Mouse (Mus musculus) forebrain, embryonic 14.5 days (tissue): ENCODE measurements around the gene Guk1. TPM values are rescaled to one million over a fixed set of nuclear protein-coding genes. Genes with fewer than 3 reads are reported as not detected.

Experiments
- polyA plus RNA-seq: library from polyadenylated mRNA; unstranded; fragments of >200 nt; fragmentation: Nextera tagmentation; extraction: Ambion mirVana; gene quantifications from 2 replicates; pipeline ENCODE4 v1.2.1, GENCODE M21; 2014

Guk1 gene
- polyA plus RNA-seq, 1 experiment from 2014 or later = 199 TPM

Other genes with a start within 250 kb of the Guk1 start
- 279 and 359 TPM in 2 replicates for gene Hist3h2ba, start 243.3 kb downstream of the Guk1 start, polyA plus RNA-seq
- 149 and 151 TPM in 2 replicates for gene Hist3h2a, start 237.5 kb downstream of the Guk1 start, polyA plus RNA-seq
- gene Trim17, start 237.5 kb downstream of the Guk1 start, polyA plus RNA-seq = 1.3 and 1.9 TPM in 2 replicates
- gene Trim11, start 214.1 kb downstream of the Guk1 start, polyA plus RNA-seq = 20.7 and 24.0 TPM in 2 replicates
- gene Obscn, start 55.8 kb downstream of the Guk1 start, polyA plus RNA-seq = 0.05 and 0.20 TPM in 2 replicates
- gene Iba57, start 28.5 kb downstream of the Guk1 start, polyA plus RNA-seq = 3.3 and 3.7 TPM in 2 replicates
- 0.10 TPM in 1 of 2 replicates, not detected in the other for gene Gjc2, start 9.0 kb downstream of the Guk1 start, polyA plus RNA-seq
- 109 and 119 TPM in 2 replicates for gene Mrpl55, start 10.3 kb upstream of the Guk1 start, polyA plus RNA-seq
- gene 2310033P09Rik, start 16.1 kb upstream of the Guk1 start, polyA plus RNA-seq = 27.7 and 30.5 TPM in 2 replicates
- 666 and 687 TPM in 2 replicates for gene Arf1, start 36.1 kb upstream of the Guk1 start, polyA plus RNA-seq
- 0.61 and 1.1 TPM in 2 replicates for gene Wnt3a, start 98.5 kb upstream of the Guk1 start, polyA plus RNA-seq
- 1.4 and 1.6 TPM in 2 replicates for gene Wnt9a, start 114.7 kb upstream of the Guk1 start, polyA plus RNA-seq
- not detected in 2 replicates for gene Prss38, start 183.4 kb upstream of the Guk1 start, polyA plus RNA-seq